Mouse (Mus musculus) thymus, postnatal 25 days (tissue): Measurements from ENCODE around the gene Ube2h.
"Not testable (repeated sequence)": the region's sequence is repeated elsewhere in the genome, so short reads cannot be mapped to it uniquely, and the experiment has no call there.

ENCODE experiments used
- DNase-seq: peaks from one replicate; pipeline ENCODE4 v3.0.0; 2022

Gene Ube2h

GRCm38 (mm10) chr6:30304399-30304917, at the start of gene Ube2h:
Gene Ube2h, minus strand, starts transcription at chr6:30304539.
- peak; percentile 100 for DNase-seq

- DNase-seq = no peak
Observed at GRCm38 (mm10) chr6:30353661-30354060, 49.3 kb upstream of the Ube2h start.

DNA sequence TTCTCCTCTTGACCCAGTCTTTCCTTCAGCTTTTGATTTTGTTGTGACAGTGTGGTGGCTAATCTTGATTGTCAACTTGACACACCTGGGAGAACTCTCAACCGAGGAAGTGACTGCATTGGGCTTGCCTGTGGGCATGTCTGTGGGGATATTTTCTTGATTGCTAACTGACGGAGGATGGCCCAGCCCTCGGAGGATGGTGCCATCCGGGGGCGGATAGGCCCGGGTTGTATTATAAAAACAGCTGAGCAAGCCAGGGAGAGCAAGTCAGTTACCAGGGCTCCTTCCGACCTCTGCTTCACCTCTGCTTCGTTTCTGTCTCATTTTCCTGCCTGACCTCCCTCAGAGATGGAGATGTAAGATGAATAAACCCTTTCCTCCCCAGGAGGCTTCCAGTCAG, 48.4 kb upstream of the Ube2h start:
- DNase-seq = no peak

GRCm38 (mm10) chr6:30351290-30351689, 47.0 kb upstream of the Ube2h start:
- DNase-seq = peak; percentile 84

DNA sequence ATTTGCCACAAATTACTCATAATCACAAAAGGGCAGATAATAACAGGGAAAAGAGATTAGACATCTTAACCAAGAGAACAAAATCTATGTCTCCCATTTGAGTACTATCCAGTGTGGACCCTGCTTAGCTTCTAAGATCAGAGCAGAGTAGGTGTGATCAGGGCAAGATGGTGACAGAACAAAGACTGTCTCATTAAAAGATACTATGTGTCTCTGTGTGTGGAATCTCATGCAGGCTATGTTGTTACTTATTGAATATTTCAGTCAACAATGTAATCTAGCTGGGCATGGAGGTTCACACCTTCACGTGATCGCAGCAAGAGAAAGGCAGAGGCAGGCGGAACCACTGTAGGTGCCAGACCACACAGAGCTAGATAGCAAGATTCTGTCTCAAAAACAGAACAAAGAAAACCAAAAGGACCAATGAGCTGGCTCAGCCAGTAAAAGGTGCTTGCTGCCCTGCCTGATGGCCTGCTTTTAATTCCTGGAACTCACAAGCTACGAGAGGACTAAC, 43.0 kb upstream of the Ube2h start:
- DNase-seq = no peak

GRCm38 (mm10) chr6:30346737-30347136, 42.4 kb upstream of the Ube2h start:
- DNase-seq = no peak

GRCm38 (mm10) chr6:30344032-30344431, 39.7 kb upstream of the Ube2h start:
- DNase-seq = no peak

DNA sequence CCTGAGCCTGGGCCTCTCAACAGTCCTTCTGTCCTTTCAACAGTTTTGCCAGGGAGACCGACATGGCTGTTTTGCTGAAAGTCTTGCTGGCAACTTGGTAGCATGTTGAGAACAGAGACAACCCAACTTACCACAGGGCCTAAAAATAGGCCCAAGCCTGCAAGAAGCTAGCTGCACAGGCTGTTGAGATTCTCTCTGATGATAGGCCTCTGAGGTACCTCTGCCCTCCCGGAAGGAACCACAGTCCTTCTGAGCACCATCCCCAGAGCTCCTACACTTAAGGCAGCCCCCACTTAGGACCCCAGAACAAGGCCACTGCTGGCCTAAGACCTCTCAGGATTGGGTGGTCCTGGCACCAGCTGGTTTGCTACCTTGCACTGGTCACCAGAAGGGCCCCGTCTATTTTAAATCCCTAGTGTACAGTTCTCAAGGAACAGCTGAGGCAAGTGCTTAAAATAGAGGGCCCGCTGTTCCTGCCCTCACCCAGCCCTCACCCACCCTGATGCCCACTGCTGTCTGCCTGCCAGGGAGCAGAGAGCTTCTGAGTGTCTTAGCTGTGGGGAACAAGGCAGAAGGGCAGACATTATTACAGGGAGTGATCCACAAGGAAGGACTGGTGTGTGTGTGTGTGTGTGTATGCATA, 36.0 kb upstream of the Ube2h start:
- DNase-seq = peak; percentile 65

DNA sequence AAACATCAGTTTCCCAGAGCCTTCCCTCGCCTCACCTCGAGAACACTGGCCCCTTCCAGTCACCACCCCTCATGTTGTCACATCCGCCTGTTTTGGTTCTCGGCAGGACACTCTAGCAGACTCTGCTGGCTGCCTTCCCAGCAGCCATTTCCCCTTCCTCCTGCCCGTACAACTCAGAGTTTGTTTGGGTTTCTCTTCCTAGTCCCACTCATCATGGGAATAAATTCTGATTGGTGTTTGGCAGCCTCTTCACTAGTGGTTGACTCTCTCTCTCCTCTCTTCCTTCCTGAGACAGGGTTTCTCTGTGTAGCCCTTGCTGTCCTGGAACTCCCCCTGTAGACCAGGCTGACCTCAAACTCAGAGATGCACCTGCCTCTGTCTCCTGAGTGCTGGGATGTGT, 32.6 kb upstream of the Ube2h start:
- peak; percentile 65 for DNase-seq

DNA sequence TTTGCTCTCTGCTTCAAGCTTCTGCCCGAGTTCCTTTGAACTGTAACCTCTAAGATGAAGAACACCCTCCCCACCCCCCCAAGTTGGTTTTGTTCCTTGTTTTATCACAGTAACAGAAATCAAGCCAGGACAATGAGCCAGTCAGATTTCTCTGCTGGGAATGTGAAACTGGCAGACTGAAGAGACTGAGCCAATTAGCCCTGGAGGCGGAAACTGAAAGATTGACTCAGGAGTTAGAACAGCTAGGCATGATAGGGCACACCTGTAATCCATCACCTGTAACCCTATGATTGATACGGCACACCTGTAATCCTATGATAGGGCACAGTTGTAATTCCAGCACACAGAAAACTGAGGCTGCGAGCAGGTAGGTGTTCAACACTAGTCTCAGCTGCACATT, 27.9 kb upstream of the Ube2h start:
- DNase-seq = no peak

GRCm38 (mm10) chr6:30330706-30331105, 26.4 kb upstream of the Ube2h start:
- no peak for DNase-seq

DNA sequence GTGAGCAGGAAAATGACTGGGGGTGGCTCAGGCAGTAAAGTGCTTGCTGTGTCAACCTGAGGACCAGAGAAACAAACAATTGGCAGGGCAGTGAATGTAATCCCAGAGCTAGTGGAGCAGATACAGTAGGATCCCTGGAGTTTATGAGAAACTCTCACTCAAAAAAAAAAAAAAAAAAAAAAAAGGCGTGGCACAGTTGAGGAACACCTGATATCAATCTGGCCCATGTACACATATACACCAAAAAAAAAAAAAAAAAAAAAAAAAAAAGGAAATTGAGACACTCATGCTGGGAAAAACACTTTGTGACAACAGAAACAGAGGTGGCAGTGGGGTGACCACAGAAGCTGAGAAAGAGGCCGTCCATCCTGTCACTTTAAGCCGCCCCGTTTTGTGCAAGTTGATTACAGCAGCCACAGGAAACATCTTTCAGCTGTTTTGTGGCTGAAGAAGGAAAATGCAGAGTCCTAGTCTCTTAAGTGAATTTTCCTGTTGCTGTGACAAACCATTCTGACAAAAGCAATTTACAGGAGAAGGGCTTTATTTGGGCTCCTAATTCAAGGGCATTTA, 21.7 kb upstream of the Ube2h start:
- peak; percentile 33 for DNase-seq

- DNase-seq = no peak
Observed at GRCm38 (mm10) chr6:30321002-30321401, 16.7 kb upstream of the Ube2h start.

- DNase-seq = no peak
Observed at GRCm38 (mm10) chr6:30319216-30319615, 14.9 kb upstream of the Ube2h start.

- DNase-seq = no peak
Observed at GRCm38 (mm10) chr6:30312006-30312405, 7.7 kb upstream of the Ube2h start.

DNA sequence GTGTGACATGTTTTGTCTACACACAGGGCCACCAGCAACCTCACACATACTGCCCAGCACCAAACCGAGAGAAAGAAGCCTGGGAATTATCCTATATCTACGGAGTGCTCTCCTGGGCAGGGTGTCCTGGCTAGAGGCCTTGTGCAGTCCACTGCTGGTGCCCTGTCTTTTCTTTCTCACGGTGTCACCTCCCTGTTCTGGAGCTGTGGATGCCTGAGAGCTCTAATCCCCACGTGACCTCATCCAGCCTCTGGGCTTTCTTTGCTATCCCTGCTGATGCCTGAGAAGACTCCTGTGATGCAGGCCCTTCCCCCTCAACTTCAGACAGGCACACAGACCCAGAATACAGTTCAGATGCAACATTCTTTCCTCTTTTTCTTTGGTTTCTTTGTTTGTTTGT, 4.4 kb upstream of the Ube2h start:
- DNase-seq = no peak

- DNase-seq = no peak
Observed at GRCm38 (mm10) chr6:30307691-30308090, 3.4 kb upstream of the Ube2h start.

DNA sequence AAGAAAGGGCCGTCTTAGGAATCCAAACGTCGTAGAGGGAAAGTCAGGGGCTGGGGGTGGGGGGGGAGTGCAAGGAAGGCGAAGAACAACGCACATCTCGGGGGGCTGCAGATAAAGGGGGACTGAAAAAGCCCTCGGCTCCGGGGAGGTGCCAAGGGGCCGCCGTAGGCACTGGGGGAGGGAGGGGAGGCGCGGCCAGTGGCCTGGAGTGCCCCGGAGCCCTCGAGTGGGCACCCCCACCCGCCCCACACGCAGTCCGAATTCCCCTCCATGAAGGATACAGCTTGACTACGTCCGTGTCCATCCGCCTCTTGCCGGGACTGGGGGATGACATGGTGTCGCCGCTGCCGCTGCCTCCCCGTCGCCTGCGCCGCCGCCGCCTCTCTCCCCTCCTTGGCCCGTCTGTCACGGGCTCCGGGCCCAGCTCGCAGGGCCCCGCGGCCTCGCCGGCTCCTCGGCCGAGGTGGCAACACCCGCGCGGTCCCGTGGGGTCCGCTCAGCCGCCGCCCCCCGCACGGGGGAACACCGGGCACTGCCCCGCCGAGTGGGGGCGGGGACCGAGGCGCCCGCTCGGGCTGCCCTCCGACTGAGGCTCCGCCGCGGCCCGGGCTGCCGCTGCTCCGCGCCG, 454 bp downstream of the Ube2h start:
- DNase-seq = not testable (repeated sequence)

DNA sequence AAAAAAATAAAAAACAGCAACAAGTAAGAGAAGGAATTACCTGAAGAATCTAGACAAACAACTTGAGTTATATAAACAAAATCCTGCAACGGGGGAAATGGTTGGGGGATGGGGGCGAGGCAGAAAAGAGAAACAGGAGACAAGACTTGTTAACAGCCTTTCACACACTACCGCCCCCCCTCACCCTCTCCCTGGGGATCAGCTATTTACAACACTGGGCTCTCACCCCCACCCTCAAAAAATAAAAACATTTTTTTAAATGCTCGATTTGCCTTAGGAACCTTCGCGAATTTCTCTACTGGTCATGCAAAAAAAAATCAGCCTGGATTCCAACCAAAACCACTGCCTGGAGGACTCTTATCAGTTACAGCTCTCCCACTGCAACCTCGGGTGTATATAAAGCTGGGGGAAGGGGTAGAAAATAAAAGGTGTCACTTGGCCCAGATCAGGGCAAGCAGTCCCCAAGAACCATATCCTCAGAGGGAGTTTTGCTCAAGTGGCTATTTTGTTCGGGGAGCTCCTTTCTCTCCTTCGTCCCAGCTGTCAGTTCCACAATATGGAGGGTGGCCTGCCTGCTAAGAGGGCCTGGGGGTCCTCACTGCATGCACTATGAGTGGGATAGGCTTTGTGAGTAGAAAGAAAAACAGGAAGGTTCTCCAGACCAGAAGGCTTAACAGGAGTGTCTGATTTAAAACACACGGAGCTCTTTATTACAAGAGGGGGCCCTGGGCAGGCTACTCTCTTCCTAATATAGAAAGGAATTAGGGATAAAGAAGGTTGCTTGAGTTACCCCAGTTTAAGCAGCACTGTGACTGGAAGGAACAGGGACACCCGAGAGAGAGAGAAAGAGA, 1.3 kb downstream of the Ube2h start:
- peak; percentile 68 for DNase-seq

DNA sequence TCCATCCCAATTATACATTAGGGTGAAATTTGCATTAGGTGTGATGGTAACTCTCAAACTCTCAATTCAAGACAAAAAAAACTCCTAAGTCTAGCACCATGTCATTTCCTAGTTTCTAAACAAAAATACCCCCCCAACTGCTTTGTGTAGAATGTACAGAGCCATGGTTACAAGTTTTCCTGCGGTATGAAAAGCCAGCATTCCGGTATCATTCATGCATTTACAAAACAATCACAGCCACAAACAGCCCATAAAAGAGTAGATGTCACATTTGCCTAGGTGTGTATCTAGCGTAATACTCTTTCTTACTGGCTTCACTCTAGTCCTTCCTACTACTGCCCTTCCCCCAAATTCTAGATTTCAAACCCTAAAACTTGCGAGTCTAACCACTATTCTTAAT, 2.2 kb downstream of the Ube2h start:
- peak; percentile 14 for DNase-seq

- peak; percentile 17 for DNase-seq
Observed at GRCm38 (mm10) chr6:30300901-30301300, 3.4 kb downstream of the Ube2h start.

GRCm38 (mm10) chr6:30300372-30300771, 4.0 kb downstream of the Ube2h start:
- peak; percentile 84 for DNase-seq

DNA sequence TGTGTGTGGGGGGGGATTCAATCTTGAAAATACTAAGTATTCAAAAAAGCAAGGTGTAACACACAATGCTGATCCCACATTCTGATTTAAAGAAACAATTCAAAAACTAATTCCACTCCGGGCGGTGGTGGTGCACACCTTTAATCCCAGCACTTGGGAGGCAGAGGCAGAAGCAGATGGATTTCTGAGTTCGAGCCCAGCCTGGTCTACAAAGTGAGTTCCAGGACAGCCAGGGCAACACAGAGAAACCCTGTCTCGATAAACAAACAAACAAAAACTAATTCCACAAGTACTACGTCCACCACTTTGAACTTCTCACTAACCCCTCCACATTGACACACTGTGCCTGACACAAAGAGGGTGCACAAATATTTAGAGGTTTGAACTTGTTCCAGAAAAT, 4.7 kb downstream of the Ube2h start:
- DNase-seq = no peak
